Mouse (Mus musculus) bone marrow macrophage, adult 2 months (primary cell): ENCODE results near the gene Pilra.

Source experiments
- CTCF ChIP-seq: IDR thresholded peaks from 2 replicates; pipeline ENCODE4 v1.5.1; 2012; ENCODE audit warnings: low read depth, mild to moderate bottlenecking, low read length, moderate library complexity
- POLR2A ChIP-seq: IDR thresholded peaks from 2 replicates; pipeline ENCODE4 v1.6.1; 2012; ENCODE audit warnings: mild to moderate bottlenecking, low read depth, low read length, borderline replicate concordance

DNA sequence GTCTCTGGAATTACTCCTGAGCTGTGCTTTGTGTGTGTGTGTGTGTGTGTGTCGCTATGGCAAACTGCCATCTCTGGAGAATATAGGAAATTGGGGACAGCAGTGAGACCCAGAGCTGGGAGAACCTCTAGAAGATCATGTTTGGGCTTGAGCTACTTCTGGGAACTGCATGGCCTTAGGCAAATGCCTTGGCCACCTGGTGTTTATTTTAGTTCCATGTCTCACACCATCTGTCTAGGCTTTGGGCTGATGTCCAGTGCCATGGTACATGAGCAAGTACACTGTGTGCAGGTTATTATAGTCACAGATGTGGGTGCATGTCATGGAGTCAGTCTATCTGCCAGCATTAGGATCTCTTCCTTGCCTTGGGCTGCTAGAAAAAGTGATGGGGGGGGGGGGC is 13.5 kb downstream of the Pilra start:
- TF ChIP-seq POLR2A (no peak), CTCF (no peak)
